Mouse (Mus musculus): ENCODE data around the gene Tmem132c. TPM values are rescaled to one million over a fixed set of nuclear protein-coding genes. Genes with fewer than 3 reads are reported as not detected.

Tmem132c gene
- total and polyA plus RNA-seq, 3 experiments: 0.14 to 0.43 TPM; not detected in 1

DNA sequence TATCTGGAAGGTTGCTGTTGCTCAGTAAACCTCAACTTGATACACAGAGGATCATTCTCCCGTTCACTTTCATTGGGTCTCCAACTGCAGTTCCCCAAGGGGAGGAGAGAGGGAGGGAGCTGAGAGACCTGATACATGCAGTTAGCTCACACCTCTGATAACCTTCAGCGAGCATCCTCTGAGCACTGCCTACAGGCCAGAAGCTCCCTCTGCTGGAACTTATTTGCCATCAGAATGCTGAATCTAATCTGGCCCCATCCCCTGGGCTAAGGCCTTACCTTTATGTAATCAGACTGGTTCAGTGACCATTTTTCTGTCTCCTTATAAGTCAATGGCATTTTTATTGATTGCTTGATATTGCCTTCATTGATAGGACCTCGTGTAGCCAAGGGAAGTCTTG is 29.5 kb downstream of the Tmem132c start:
- H3K9ac ChIP-seq (ENCODE audit: low read depth, low read length): no peak overlapping the region
- TF ChIP-seq CTCF (IDR thresholded peaks at IDR 0.05): no peak
- no peaks in the 10 kb centered on the region for H3K4me1 ChIP-seq (ENCODE audit: control insufficient read depth, insufficient read depth, low read length)
- no peak for DNase-seq
- no peak overlapping the region for H3K4me3 ChIP-seq
- H3K36me3 ChIP-seq (ENCODE audit: control insufficient read depth, insufficient read depth, low read length): no peaks in the 10 kb centered on the region
- 44% methylated on average over 3 of the region's 3 CpGs for WGBS
- intact Hi-C loops (cut with DNase I): no loop called here
- H3K79me2 ChIP-seq (replicated peaks; ENCODE audit: control insufficient read depth, insufficient read depth, low read length): no peaks in the 10 kb centered on the region
- no peaks in the 10 kb centered on the region for H3K27me3 ChIP-seq (ENCODE audit: control insufficient read depth, insufficient read depth, low read length)
- no peak overlapping the region for H3K27ac ChIP-seq

DNA sequence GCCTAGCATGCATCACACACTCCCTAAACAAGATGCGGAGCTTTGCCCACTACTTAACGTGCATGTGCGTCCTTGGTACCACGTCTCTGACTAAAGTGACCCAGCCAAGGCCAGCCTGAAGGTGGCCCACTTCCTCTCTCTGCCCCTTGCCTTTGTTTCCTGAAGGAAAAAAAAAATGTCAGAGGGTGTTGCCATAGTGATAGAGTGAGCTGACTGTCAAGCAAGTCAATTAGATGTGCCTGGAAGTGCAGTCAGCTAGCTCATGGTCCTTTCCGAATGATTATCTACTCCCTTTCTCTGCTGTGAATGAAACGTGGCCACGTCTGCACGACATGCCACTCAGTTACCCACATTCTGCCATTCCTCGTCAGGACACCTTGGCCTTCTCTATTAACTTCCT is 37.9 kb downstream of the Tmem132c start:
- H3K27ac ChIP-seq: no peak overlapping the region
- no peaks in the 10 kb centered on the region for H3K79me2 ChIP-seq (replicated peaks; ENCODE audit: control insufficient read depth, insufficient read depth, low read length)
- H3K9ac ChIP-seq (ENCODE audit: low read depth, low read length): no peak overlapping the region
- intact Hi-C loops (cut with DNase I): no loop called here
- H3K27me3 ChIP-seq (ENCODE audit: control insufficient read depth, insufficient read depth, low read length): no peaks in the 10 kb centered on the region
- DNase-seq: no peak
- H3K4me3 ChIP-seq: no peak overlapping the region
- no peaks in the 10 kb centered on the region for H3K4me1 ChIP-seq (ENCODE audit: control insufficient read depth, insufficient read depth, low read length)
- no peaks in the 10 kb centered on the region for H3K36me3 ChIP-seq (ENCODE audit: control insufficient read depth, insufficient read depth, low read length)
- TF ChIP-seq EP300 (IDR thresholded peaks at IDR 0.05; ENCODE audit: insufficient read depth, low read depth, low read length): no peak
- no peak for TF ChIP-seq CTCF (IDR thresholded peaks at IDR 0.05)
- TF ChIP-seq POLR2A (IDR thresholded peaks at IDR 0.05; ENCODE audit: insufficient read depth, low read depth, low read length): no peak
- WGBS: 77% methylated on average over 9 of the region's 9 CpGs

DNA sequence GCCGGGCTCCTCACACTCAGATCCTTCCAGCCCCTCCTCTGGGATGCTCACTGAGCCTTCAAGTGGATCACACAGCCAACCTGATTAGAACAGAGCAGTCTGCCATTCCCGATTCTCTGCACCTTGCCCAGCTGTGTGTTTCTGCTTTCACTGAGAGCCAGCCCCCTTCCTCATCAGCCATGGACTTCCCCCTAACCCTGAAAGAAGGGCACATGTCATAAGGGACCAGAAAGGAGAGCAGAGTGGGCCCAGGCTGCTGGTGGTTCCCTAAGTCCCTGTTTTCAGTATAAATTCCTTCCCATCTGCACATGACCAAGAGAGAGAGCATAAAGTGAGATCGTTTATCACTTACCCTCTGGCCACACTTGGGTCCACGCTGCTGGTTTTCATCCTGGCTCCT is 39.6 kb downstream of the Tmem132c start:
- Histone ChIP-seq H3K27me3 (ENCODE audit: control insufficient read depth, insufficient read depth, low read length) (no peaks in the 10 kb centered on the region), H3K9ac (ENCODE audit: low read depth, low read length) (no peak overlapping the region), H3K27ac (no peak overlapping the region), H3K4me3 (no peak overlapping the region), H3K4me1 (ENCODE audit: control insufficient read depth, insufficient read depth, low read length) (no peaks in the 10 kb centered on the region), H3K36me3 (ENCODE audit: control insufficient read depth, insufficient read depth, low read length) (no peaks in the 10 kb centered on the region), H3K79me2 (replicated peaks; ENCODE audit: control insufficient read depth, insufficient read depth, low read length) (no peaks in the 10 kb centered on the region)
- 55% methylated on average over 4 of the region's 4 CpGs for whole genome bisulfite sequencing
- intact Hi-C loops (cut with DNase I): no loop called here
- TF ChIP-seq POLR2A (IDR thresholded peaks at IDR 0.05; ENCODE audit: insufficient read depth, low read depth, low read length) (no peak), CTCF (IDR thresholded peaks at IDR 0.05) (no peak), EP300 (IDR thresholded peaks at IDR 0.05; ENCODE audit: insufficient read depth, low read depth, low read length) (no peak)
- no peak for DNase-seq

DNA sequence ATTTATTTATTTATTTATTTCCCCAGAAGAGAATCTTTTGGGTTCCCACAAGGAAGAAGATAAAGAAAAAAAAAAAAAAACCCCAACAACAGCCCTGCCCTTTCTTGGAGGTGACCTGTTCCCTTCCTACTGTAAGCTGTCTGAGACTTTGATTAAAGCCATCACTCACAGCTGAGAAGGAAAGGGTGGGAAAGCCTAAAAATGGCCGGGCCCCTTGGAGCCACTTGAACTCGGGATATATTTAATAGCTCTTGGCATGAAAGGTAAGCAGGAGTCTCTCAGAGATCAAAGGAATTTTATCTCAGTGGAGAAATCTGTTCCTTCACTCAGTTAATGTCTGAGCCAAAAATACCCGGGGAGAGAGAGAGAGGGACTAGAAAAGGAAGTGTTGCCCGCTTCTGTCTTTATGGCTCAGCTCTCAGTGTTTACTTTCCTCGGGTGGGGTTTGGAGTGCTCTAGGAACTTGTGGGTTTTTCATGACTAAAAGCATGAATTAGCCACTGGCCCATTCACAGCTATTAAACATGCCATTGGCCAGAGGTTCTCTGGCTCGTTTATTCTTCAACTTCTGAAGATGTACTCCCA is 41.0 kb downstream of the Tmem132c start:
- Histone ChIP-seq H3K27ac (no peak overlapping the region), H3K79me2 (replicated peaks; ENCODE audit: control insufficient read depth, insufficient read depth, low read length) (no peaks in the 10 kb centered on the region), H3K4me1 (ENCODE audit: control insufficient read depth, insufficient read depth, low read length) (no peaks in the 10 kb centered on the region), H3K36me3 (ENCODE audit: control insufficient read depth, insufficient read depth, low read length) (no peaks in the 10 kb centered on the region), H3K4me3 (no peak overlapping the region), H3K27me3 (ENCODE audit: control insufficient read depth, insufficient read depth, low read length) (no peaks in the 10 kb centered on the region), H3K9ac (ENCODE audit: low read depth, low read length) (no peak overlapping the region)
- DNase-seq: no peak
- intact Hi-C loops (cut with DNase I): no loop called here
- 18% methylated on average over 6 of the region's 6 CpGs for WGBS
- TF ChIP-seq EP300 (IDR thresholded peaks at IDR 0.05; ENCODE audit: insufficient read depth, low read depth, low read length) (no peak), POLR2A (IDR thresholded peaks at IDR 0.05; ENCODE audit: insufficient read depth, low read depth, low read length) (no peak), CTCF (IDR thresholded peaks at IDR 0.05) (no peak)

DNA sequence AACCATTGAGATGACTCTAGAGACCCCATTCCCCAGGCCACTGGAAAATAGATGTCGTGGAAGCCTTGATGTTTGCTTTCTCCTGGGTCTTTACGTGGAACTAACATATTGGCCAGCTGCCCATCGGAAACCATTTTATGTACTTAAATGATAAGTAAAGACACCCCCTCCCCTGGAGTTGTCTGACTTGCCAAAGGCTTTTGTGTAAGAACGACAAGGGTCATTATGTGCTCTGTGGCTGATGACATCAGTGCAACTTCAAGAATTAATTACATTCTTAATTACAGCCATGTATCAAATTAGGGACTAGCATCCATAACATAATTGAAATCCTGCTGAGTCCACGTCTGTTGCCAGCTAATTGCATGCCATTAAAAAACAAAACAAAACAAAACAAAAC is 45.3 kb downstream of the Tmem132c start:
- intact Hi-C loops (cut with DNase I): no loop called here
- Histone ChIP-seq H3K79me2 (replicated peaks; ENCODE audit: control insufficient read depth, insufficient read depth, low read length) (no peaks in the 10 kb centered on the region), H3K27me3 (ENCODE audit: control insufficient read depth, insufficient read depth, low read length) (no peaks in the 10 kb centered on the region), H3K36me3 (ENCODE audit: control insufficient read depth, insufficient read depth, low read length) (no peaks in the 10 kb centered on the region), H3K27ac (no peak overlapping the region), H3K9ac (ENCODE audit: low read depth, low read length) (no peak overlapping the region), H3K4me3 (no peak overlapping the region), H3K4me1 (ENCODE audit: control insufficient read depth, insufficient read depth, low read length) (no peaks in the 10 kb centered on the region)
- DNase-seq: no peak
- 49% methylated on average over 5 of the region's 5 CpGs for WGBS
- TF ChIP-seq POLR2A (IDR thresholded peaks at IDR 0.05; ENCODE audit: insufficient read depth, low read depth, low read length) (no peak), CTCF (IDR thresholded peaks at IDR 0.05) (no peak), EP300 (IDR thresholded peaks at IDR 0.05; ENCODE audit: insufficient read depth, low read depth, low read length) (no peak)

DNA sequence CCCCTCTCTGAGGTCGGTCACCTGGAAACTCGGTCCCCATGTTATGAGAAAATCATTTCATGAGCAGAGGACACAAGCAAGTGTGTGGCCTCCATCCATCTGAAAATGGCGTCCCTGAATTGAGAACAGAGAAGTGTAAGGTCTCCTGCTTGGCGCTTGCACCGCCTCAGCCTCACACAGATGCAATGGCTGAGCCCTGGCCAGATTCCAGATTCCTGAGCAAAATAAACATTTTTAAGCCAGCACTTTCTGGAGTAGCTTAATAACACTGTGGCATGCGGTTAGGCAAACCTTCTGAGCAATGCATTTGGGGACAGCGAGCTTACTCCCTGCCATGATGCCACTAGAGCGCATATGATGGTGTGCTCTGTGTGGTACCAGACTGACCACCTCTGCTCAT is 48.1 kb downstream of the Tmem132c start:
- 93% methylated on average over 8 of the region's 8 CpGs for WGBS
- intact Hi-C loops (cut with DNase I): no loop called here

More for the DNA sequence above, 48.1 kb downstream of the Tmem132c start:
- TF ChIP-seq POLR2A (IDR thresholded peaks at IDR 0.05; ENCODE audit: insufficient read depth, low read depth, low read length) (no peak), EP300 (IDR thresholded peaks at IDR 0.05; ENCODE audit: insufficient read depth, low read depth, low read length) (no peak), CTCF (IDR thresholded peaks at IDR 0.05) (no peak)
- H3K4me1 ChIP-seq (ENCODE audit: control insufficient read depth, insufficient read depth, low read length): no peaks in the 10 kb centered on the region
- no peak overlapping the region for H3K4me3 ChIP-seq
- no peaks in the 10 kb centered on the region for H3K27me3 ChIP-seq (ENCODE audit: control insufficient read depth, insufficient read depth, low read length)
- no peaks in the 10 kb centered on the region for H3K79me2 ChIP-seq (replicated peaks; ENCODE audit: control insufficient read depth, insufficient read depth, low read length)
- H3K27ac ChIP-seq: no peak overlapping the region
- DNase-seq: no peak
- H3K36me3 ChIP-seq (ENCODE audit: control insufficient read depth, insufficient read depth, low read length): no peaks in the 10 kb centered on the region
- H3K9ac ChIP-seq (ENCODE audit: low read depth, low read length): no peak overlapping the region

Measured in heart, adult 2 months (tissue).